Mouse (Mus musculus): ENCODE results near the gene Ap2b1.
"Not testable (repeated sequence)": the region's sequence is repeated elsewhere in the genome, so short reads cannot be mapped to it uniquely, and the experiment has no call there.

Gene Ap2b1

GRCm38 (mm10) chr11:83298225-83299195 is at the start of gene Ap2b1:
Gene Ap2b1, plus strand, starts transcription at chr11:83299024.
- peak; percentile 97 for DNase-seq (ENCODE audit: low read depth, low spot score)

GRCm38 (mm10) chr11:83257211-83257610 is 41.6 kb upstream of the Ap2b1 start:
- not testable (repeated sequence) for DNase-seq (ENCODE audit: low read depth, low spot score)

GRCm38 (mm10) chr11:83262673-83263072 is 36.2 kb upstream of the Ap2b1 start:
- DNase-seq (ENCODE audit: low read depth, low spot score), result no peak

DNA sequence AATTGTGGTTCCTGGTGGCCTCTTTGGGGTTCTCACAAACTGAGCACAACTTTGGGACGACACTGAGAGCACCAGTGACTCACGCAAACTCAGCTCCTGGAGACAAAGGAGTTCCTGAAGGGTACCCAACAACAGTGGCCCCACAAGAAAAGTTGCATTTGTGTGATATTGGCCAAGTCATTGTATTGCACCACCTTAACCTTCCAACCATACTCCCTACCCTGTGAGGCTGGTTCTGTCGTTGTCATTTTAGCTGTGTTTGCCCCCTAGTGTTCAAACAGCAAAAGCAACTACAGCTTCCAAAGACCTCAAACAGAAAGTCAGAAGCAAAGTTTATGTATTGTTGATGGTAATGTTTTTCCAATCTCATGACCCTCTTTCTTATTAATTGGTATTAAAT is 35.7 kb upstream of the Ap2b1 start:
- DNase-seq (ENCODE audit: low read depth, low spot score), result peak; percentile 41

DNA sequence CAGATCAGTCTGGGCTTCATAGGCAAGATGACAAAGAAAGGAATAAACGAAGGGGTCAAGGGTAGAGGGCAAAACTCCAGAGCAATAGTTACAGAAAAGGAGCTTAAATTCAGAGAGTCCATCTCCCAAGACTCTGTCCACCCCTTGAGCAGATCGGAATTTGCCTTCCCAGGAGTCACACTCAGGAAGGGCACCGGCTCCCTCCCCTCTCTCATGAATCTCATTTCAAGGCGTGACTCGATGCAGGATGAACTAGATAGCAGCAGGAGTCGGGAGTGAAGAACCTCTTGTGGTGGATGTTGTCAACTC is 28.0 kb upstream of the Ap2b1 start:
- DNase-seq (ENCODE audit: low read depth, low spot score), result no peak

- peak; percentile 97 for DNase-seq (ENCODE audit: low read depth, low spot score)
Measured at GRCm38 (mm10) chr11:83271151-83271950, 27.5 kb upstream of the Ap2b1 start.

GRCm38 (mm10) chr11:83271951-83272843 is 26.6 kb upstream of the Ap2b1 start:
- peak; percentile 94 for DNase-seq (ENCODE audit: low read depth, low spot score)

GRCm38 (mm10) chr11:83276251-83276650 is 22.6 kb upstream of the Ap2b1 start:
- DNase-seq (ENCODE audit: low read depth, low spot score), result no peak

GRCm38 (mm10) chr11:83279024-83279423 is 19.8 kb upstream of the Ap2b1 start:
- no peak for DNase-seq (ENCODE audit: low read depth, low spot score)

GRCm38 (mm10) chr11:83279691-83280090 is 19.1 kb upstream of the Ap2b1 start:
- DNase-seq (ENCODE audit: low read depth, low spot score), result no peak

- DNase-seq (ENCODE audit: low read depth, low spot score), result no peak
Measured at GRCm38 (mm10) chr11:83282084-83282483, 16.7 kb upstream of the Ap2b1 start.

- DNase-seq (ENCODE audit: low read depth, low spot score), result no peak
Measured at GRCm38 (mm10) chr11:83285627-83286026, 13.2 kb upstream of the Ap2b1 start.

- DNase-seq (ENCODE audit: low read depth, low spot score), result no peak
Measured at GRCm38 (mm10) chr11:83286566-83286965, 12.3 kb upstream of the Ap2b1 start, which contains the start of gene Slfn14. Gene Slfn14, minus strand, starts transcription at chr11:83286726.

DNA sequence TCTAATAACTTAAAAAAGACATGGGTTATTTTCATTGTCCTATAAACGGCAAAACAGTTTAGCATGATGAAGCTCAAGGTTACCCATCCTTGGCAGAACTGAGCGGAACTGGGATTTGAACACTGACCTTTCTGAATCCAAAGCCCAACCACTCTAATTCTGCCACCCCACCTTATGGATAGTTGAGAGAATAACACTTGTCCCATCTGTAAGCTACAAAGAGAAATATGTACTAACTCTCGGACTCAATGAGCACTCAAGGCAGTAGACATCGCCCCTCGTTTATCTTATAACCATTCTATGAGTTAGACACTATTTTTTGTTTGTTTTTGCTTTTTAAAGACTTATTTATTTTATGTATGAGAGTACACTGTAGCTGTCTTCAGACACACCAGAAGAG is 9.8 kb upstream of the Ap2b1 start:
- DNase-seq (ENCODE audit: low read depth, low spot score), result no peak

DNA sequence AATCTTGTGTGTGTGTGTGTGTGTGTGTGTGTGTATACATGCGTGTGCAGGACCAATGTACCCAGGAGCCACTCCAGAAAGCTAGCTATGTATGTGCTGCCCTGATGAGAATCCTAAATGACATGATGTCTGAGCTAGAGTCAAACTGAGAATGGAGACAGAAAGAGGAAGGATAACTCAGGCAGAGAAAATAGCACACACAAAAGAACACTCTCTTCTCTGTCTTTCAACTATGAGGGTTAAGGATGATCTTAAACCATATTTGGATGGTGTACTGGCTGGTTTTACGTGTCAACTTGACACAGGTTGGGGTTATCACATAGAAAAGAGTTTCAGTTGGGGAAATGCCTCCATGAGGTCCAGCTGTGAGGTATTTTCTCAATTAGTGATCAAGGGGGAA is 9.2 kb upstream of the Ap2b1 start:
- DNase-seq (ENCODE audit: low read depth, low spot score), result no peak

DNA sequence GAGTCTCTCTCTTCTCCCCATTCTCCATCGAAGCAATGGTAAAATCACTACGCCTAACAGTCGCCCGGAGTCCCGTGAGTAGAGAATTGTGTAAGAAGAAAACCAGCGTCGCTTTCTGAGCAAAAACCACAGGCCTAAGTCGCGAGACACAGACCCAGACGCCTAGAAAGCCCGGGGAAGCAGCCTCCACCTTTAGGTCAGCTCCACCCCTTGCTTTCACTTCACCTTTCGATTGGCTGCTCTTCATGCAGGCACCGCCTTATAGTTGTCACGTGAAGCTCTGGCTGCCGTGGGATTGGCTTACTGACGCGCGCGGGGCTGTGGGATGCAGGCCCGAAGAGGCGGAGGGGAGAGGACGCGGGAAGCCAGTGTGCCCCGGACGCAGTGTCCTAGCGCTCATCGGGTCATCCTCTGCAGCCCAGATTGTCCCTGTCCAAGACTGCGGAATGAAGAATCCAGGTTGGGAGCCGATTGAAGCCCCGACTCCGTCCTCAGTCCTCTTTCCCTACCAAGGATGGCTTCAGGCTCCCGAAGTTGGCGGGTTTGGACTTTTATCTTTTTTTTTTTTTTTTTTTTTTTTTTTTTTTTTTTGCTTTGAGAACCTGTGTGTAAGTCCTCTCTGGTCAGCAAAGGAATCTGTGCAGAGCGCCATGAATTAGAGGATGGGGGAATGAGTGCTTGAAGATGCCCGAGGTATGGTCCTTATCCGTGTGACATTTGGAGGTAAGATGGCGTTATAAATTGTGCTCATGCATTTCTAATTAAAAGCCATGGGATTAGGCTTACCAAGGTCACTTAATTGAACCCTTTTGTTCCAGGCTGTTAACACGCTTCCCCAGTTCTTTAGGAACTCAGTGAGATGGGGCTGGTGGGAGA is 7.2 kb upstream of the Ap2b1 start:
- DNase-seq (ENCODE audit: low read depth, low spot score), result peak; percentile 98

DNA sequence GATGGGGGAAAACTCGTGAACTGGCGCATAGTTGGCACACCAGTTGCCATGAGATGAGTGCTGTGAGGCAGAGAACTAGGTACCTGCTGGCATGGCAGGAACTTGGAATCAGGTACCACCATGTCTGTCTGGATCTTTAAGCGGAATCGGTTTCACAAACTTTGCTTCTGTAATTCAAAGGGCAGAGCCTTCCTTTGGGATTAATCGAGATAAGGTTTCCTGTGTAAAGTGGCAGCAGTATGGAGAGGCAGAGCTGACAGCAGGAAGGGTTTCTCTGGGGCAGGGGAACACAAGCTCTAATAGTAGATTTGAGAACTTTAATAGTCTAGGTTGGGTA is 6.6 kb upstream of the Ap2b1 start:
- DNase-seq (ENCODE audit: low read depth, low spot score), result peak; percentile 36

DNA sequence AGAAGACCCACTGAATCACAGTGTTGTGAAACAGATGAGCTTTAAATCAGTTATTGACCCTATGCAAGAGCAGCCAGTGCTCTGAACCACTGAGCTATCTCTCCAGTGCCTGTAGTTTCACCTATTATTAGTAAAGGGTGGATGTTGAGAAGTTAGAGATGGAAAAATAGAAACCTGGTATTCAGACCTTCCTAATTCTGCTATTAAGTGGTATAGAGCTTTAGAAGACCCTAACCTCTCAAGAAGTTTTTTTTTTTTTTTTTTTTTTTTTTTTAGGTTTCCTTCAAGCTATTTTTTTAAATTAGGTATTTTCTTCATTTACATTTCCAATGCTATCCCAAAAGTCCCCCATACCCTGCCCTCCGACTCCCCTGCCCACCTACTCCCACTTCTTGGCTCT is 5.6 kb upstream of the Ap2b1 start:
- DNase-seq (ENCODE audit: low read depth, low spot score), result no peak

- DNase-seq (ENCODE audit: low read depth, low spot score), result no peak
Measured at GRCm38 (mm10) chr11:83294133-83294532, 4.7 kb upstream of the Ap2b1 start.

GRCm38 (mm10) chr11:83297816-83298215 is 1.0 kb upstream of the Ap2b1 start:
- no peak for DNase-seq (ENCODE audit: low read depth, low spot score)

DNA sequence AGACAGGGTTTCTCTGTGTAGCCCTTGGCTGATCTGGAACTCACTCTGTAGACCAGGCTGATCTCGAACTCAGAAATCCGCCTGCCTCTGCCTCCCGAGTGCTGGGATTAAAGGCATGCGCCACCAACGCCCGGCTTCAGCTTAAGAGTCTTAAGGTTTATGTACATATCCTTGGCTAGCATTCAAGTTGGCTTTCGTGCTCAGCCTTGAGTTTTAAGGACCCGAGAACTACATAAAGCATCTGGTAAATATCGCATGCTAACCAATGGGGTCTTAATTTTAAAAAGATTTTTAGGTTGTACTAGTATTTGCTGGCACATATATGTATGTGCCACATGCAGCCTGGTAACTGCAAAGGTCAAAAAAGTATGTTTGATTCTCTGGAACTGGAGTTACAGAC is 900 bp downstream of the Ap2b1 start:
- no peak for DNase-seq (ENCODE audit: low read depth, low spot score)

All from 3T3-L1 (cell line).